Mouse (Mus musculus) right cerebral cortex, postnatal 4 days (tissue): Measurements from ENCODE around the gene Pla2g10.
"Not testable (repeated sequence)": the region's sequence is repeated elsewhere in the genome, so short reads cannot be mapped to it uniquely, and the experiment has no call there.

Experiments used
- DNase-seq: peaks from one replicate; pipeline ENCODE4 v3.0.0-alpha.2; 2022

Gene Pla2g10

GRCm38 (mm10) chr16:13727811-13728335 is 2.9 kb downstream of the Pla2g10 start:
- no peak for DNase-seq

DNA sequence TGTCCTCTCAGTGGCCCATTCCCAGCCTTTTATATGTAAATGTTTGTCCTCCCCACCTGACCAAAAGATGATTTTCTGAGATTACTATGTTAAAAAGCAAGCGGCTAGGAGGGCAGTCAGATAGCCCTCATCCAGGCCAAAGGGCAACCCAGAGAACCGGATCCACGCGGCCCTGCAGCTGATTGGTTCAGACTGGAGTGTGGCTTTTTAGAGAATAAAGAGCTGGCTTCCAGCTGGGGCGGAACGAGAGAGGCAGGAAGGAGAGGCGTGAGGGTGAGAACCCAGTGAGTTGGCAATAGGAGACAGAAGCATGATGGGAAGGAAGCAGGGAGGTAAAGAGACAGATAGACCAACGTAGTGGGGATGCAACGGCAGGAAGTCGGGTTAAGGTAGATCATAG is 7.8 kb downstream of the Pla2g10 start:
- no peak for DNase-seq

DNA sequence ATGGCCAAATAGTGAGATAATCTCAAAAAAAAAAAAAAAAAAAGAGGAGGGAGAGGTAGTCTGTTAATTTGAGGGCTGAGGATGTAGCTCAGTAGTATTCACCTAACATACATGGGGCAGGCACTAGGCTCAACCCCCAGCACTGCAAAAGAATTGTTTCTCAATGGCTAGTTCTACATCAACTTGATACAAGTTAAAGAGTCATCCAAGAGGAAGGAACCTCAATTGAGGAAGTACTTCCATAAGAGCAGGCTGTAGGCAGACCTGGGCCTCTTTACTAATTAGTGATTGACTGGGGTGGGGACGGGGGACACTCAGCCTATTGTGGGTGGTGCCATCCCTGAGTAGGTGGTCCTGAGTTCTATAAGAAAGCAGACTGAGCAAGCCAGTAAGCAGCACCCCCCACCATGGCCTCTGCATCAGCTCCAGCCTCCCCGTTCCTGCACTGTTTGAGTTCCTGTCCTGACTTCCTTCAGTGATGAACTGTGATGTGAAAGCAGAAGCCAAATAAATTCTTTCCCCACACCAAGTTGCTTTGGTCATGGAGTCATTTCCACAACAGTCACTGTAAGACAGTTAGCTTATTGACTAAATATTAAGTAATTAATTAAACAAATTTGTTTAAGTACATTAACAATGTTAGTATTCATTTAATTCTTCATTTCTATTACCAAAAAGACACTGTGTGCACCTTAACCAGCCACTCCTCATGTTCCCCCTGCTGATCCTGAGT is 13.8 kb downstream of the Pla2g10 start:
- no peak for DNase-seq

- no peak for DNase-seq
These were observed 15.9 kb downstream of the Pla2g10 start for GRCm38 (mm10) chr16:13714910-13715309.

- no peak for DNase-seq
These were observed 26.1 kb downstream of the Pla2g10 start for GRCm38 (mm10) chr16:13704676-13705075.

DNA sequence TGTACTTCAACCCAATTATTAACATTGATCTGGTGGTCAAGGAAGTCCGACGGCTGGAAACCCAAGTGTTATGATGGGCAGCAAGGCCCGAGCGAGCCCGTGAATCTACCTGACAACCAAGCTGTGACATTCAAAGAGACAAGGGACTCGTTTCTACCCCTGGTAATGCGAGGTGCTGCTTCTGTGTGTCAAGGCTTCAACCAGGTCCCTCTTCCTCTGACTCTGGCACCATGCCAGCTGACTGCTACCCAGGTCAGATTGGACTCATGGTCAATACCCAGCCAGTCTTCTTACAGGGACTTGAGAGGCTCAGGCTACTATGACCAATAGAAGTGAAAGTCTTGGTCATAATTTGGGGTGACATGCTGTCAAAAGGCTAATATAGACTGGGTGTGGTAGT is 28.6 kb downstream of the Pla2g10 start:
- peak; percentile 11 for DNase-seq

DNA sequence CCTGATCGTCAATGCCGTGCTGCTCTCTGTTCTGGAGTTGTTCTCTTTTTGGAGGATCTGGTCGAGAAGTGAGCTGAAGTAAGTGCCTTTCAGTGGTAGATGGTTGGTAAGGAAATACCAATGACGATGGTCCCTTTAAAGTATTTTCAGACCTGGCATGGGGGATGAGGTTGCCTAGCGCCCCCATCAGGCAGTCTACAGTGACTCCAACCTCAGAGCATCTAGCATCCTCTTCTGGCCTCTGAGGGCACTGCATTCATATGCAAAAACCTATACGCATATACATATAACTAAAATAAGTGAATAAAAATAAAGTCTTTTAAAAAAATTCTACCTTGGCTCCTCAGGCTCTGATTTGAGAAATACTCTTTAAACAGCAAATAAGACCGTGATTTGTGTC is 31.8 kb downstream of the Pla2g10 start:
- no peak for DNase-seq

- DNase-seq, result no peak
These were observed 52.0 kb downstream of the Pla2g10 start for GRCm38 (mm10) chr16:13678601-13679319.

DNA sequence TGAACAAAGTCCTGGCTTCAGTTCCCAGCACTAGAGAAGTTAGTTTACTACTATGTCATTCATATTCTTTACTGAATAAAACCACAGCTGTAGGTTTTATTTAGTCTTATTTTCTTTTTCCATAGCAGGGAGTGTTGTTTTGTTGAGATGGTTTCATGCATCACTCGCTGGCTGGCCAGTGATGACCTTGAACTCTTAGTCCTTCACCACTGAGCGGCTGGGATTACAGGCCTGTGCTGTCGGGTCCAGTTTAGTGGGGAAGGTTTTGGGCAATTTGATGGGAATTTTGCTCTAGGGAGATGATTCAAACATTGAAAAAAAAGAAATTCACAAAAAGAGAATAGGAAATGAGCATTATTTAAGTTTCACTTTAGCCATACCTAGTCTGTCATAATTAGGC is 56.3 kb downstream of the Pla2g10 start:
- no peak for DNase-seq

DNA sequence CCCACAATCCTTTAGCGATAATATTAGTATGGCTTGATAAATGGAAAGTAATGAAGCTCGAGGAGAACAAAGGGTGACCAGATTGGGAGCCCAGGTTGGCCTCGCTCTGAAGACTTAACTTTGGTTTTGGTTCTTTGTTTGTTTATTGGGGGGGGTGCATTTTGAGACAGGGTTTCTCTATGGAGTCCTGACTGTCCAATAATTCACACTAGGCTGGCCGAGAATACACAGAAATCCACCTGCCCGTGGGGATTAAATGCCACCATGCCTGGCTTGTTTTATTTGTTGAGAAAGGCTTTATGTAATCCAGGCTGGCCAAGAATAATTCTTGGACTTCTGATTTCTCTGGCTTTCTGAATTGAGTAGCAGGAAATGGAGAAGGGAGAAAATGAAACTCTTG is 57.7 kb downstream of the Pla2g10 start:
- no peak for DNase-seq

DNA sequence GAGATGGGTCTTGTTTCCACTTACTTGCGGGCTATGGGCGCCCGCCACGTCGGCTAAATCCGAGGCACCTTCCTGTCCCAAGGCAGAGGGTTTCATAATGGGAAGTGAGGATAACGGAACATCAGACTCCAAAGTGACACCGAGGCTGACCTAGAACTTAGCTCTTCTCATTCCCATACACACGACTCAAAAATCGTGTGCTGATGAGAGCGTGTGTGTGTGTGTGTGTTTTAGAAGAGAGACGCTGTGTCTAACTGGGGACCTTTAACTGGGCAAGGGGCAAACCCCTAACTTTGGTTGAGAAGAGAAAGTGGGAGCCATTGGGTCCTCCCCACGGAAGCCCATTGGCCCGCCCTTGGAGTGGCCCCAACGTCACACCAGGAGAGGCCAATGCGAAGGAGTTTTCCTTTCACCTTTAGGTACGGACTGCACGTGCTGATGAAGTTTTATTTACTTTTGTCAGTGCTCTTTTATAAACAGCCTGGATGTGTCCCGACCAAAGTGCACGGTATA is 58.3 kb downstream of the Pla2g10 start:
- peak; percentile 43 for DNase-seq

DNA sequence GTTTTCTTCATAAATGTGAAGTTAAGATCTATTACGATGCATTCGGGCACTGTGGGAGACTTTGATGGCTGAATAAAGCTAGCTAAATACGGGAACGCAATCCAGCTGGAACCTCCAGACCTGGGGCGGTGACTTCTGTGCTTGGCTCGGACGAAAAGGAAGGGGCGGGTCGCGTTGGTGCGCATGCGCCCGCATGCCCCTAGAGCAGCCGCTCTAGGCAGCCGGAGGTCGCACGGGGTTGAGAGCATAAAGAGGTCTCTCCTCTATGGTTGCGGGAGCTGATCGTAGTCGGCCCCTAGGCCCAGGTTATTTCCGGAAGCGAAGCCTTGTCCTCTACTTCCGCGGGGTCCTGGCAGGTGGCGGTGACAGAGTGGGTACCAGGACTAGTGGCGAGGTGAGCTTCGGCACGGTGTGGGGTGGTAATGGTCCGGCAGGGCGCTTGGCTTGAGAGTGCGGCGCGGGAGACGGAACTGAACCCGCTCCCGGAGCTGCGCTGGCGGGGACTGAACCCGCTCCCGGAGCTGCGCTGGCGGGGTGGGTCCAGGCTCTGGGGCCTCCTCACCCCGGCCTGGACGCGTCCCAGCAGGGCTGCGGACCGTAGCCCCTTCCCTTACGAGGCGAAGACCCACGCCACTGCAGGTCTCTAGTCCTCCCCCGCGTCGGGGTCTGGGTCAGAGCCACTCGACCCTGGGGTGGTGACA is 58.9 kb downstream of the Pla2g10 start, which contains the start of the genes Bfar and 3110001I22Rik:
Bfar (plus strand) TSS at position 174 of the 701 bp plus-strand sequence.
3110001I22Rik (plus strand) TSS at position 245 of the 701 bp plus-strand sequence.
- peak; percentile 82 for DNase-seq

DNA sequence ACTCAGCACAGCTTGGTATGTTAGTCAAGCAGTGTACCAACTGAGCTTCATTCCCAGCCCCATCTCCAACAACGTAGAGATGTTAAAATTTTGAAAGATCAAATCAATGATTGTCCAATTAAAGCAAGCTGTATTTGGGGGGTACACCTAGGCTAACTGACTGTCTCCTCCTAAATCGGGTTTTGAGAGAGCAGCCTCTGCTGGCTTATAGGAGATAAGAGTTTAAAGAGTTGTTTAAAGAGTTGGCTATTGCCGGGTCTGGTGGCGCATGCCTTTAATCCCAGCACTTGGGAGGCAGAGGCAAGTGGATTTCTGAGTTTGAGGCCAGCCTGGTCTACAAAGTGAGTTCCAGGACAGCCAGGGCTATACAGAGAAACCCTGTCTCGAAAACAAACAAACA is 59.9 kb downstream of the Pla2g10 start:
- DNase-seq, result not testable (repeated sequence)

GRCm38 (mm10) chr16:13669282-13669681 is 61.5 kb downstream of the Pla2g10 start:
- DNase-seq, result no peak

DNA sequence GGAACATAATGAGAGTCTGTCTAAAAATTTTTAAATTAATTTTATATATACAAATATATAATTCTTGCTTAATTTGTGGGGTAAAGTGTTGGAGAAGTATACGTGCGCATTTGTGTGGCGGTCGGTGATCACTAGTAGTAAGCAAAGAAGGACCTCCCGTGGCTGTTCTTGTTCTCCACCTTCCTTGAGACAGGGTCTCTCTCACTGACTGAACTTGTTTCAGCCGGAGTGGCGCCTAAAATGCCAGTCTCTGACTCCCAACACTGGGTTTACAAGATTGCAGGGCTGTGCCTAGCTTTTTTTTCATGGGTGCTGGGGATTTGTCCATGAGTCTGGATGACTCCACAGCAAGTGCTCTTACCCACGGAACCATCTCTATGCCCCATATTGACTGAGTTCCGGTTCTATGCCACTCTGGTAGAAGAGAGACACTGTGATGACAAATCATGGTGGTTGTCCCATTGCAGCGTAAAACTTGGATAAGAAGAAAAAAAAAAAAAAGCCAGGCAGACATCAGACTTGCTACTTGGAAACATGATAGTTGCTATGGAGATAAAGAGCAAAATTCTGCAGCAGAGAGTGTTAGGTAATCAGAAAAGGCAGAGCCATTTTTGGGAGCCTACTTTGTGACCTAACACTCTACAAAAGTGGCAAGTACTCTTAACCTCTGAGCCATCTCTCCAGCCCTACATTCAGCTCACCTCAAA is 62.2 kb downstream of the Pla2g10 start:
- DNase-seq, result peak; percentile 4

GRCm38 (mm10) chr16:13667878-13668343 is 62.9 kb downstream of the Pla2g10 start, which contains the start of gene Parn:
Gene Parn (minus strand): TSS chr16:13668170.
- peak; percentile 90 for DNase-seq
